Mouse (Mus musculus): ENCODE data around the gene Galnt7. TPM values are rescaled to one million over a fixed set of nuclear protein-coding genes. Genes with fewer than 3 reads are reported as not detected.
A peak's percentile ranks its signal among the peaks of the same experiment; 100 is the strongest.

Gene Galnt7
- total and polyA plus RNA-seq, 3 experiments = 26.7 to 33.5 (median 32.7) TPM

- DNase-seq (ENCODE audit: extremely low read depth) = no peak
- dilution Hi-C loops (cut with MboI; ENCODE audit: extremely low pct_ligation_motif_present, extremely low pct_unique_long_range_greater_than_20kb, low sequenced_read_pairs) = no loop called here
- peaks cover 12 to 92% of the 10 kb centered on the region in 2 experiments for H3K4me1 ChIP-seq (ENCODE audit: control insufficient read depth in 1 of 2, insufficient read depth in 2 of 2)
- TF ChIP-seq CHD1 (IDR thresholded peaks at IDR 0.05; ENCODE audit: low read depth, low read length) = 0 out of 2 replicates have a peak, but pooled peaks have one; percentile 51
- TF ChIP-seq SMC3 (IDR thresholded peaks at IDR 0.05; ENCODE audit: low read depth, low read length) = no peak
- TF ChIP-seq MXI1 (IDR thresholded peaks at IDR 0.05; ENCODE audit: low read depth, low read length) = 0 out of 2 replicates have a peak, but pooled peaks have one; percentile 18
- peak overlapping the region in 1 of 3 experiments; percentile 0 for H3K4me3 ChIP-seq (replicated peaks in 1 of 3; ENCODE audit: low read depth in 2 of 3, low read length in 2 of 3, poor library complexity in 1 of 3)
- H3K9ac ChIP-seq (ENCODE audit: insufficient read depth, low read depth) = peak overlapping the region; percentile 68
- peaks cover 4% of the 10 kb centered on the region for H3K9me3 ChIP-seq (replicated peaks; ENCODE audit: low read length)
- peak overlapping the region; percentile 77 for H3K4me2 ChIP-seq (ENCODE audit: insufficient read depth, low read depth, poor library complexity, severe bottlenecking)
- H3K27ac ChIP-seq (ENCODE audit: insufficient read depth, low read depth) = peak overlapping the region; percentile 86
- H3K36me3 ChIP-seq (replicated peaks in 1 of 2; ENCODE audit: control insufficient read depth in 1 of 2, insufficient read depth in 1 of 2, low read length in 1 of 2) = peaks cover 4 to 12% of the 10 kb centered on the region in 2 experiments
- no peaks in the 10 kb centered on the region for H3K27me3 ChIP-seq (replicated peaks)
- in situ Hi-C loops (cut with MboI; ENCODE audit: low pct_ligation_motif_present, low pct_unique_long_range_greater_than_20kb, low sequenced_read_pairs) = no loop called here
- H3K79me2 ChIP-seq (replicated peaks; ENCODE audit: control insufficient read depth, extremely low read depth, insufficient read depth, poor library complexity, severe bottlenecking) = peaks cover 35% of the 10 kb centered on the region
Observed at GRCm38 (mm10) chr8:57588604-57589003, 64.2 kb downstream of the Galnt7 start.

- peak; percentile 69 for DNase-seq (ENCODE audit: extremely low read depth)
- Histone ChIP-seq H3K9ac (ENCODE audit: insufficient read depth, low read depth) (peak overlapping the region; percentile 68; the same call in 1 of the 2 replicates), H3K79me2 (replicated peaks; ENCODE audit: control insufficient read depth, extremely low read depth, insufficient read depth, poor library complexity, severe bottlenecking) (peaks cover 32% of the 10 kb centered on the region), H3K36me3 (replicated peaks in 1 of 2; ENCODE audit: control insufficient read depth in 1 of 2, insufficient read depth in 1 of 2, low read length in 1 of 2) (peaks cover 10 to 28% of the 10 kb centered on the region in 2 experiments), H3K27me3 (replicated peaks) (no peaks in the 10 kb centered on the region), H3K27ac (ENCODE audit: insufficient read depth, low read depth) (peak overlapping the region; percentile 74), H3K9me3 (replicated peaks; ENCODE audit: low read length) (peaks cover 4% of the 10 kb centered on the region), H3K4me1 (ENCODE audit: control insufficient read depth in 1 of 2, insufficient read depth in 2 of 2) (peaks cover 12 to 78% of the 10 kb centered on the region in 2 experiments), H3K4me3 (replicated peaks in 1 of 3; ENCODE audit: low read depth in 2 of 3, low read length in 2 of 3, poor library complexity in 1 of 3) (no peak overlapping the region), H3K4me2 (ENCODE audit: insufficient read depth, low read depth, poor library complexity, severe bottlenecking) (peak overlapping the region; percentile 72)
- TF ChIP-seq BHLHE40 (IDR thresholded peaks at IDR 0.05; ENCODE audit: low read depth, low read length) (peak; percentile 94), ETS1 (conservative IDR thresholded peaks at IDR 0.05; ENCODE audit: low read depth, low read length) (peak; percentile 54), SIN3A (IDR thresholded peaks at IDR 0.05; ENCODE audit: low read length) (peak; percentile 65; the same call in 1 of the 2 replicates), PAX5 (IDR thresholded peaks at IDR 0.05; ENCODE audit: low read length) (no peak), MXI1 (IDR thresholded peaks at IDR 0.05; ENCODE audit: low read depth, low read length) (peak; percentile 51; the same call in 1 of the 2 replicates), TCF12 (IDR thresholded peaks at IDR 0.05; ENCODE audit: low read depth, low read length) (0 out of 2 replicates have a peak, but pooled peaks have one; percentile 19), MEF2A (IDR thresholded peaks at IDR 0.05; ENCODE audit: borderline replicate concordance, low read depth, low read length) (peak; percentile 23; the same call in 1 of the 2 replicates), IRF4 (IDR thresholded peaks at IDR 0.05; ENCODE audit: low read depth, low read length) (peak; percentile 40; the same call in 1 of the 2 replicates), EP300 (IDR thresholded peaks at IDR 0.05; ENCODE audit: low read length) (peak; percentile 50; the same call in 1 of the 2 replicates), MYC (IDR thresholded peaks at IDR 0.05; ENCODE audit: low read depth, low read length) (no peak), ZC3H11A (IDR thresholded peaks at IDR 0.05; ENCODE audit: low read depth, low read length) (no peak)
- in situ Hi-C loops (cut with MboI; ENCODE audit: low pct_ligation_motif_present, low pct_unique_long_range_greater_than_20kb, low sequenced_read_pairs) = no loop called here
- dilution Hi-C loops (cut with MboI; ENCODE audit: extremely low pct_ligation_motif_present, extremely low pct_unique_long_range_greater_than_20kb, low sequenced_read_pairs) = no loop called here
Observed at GRCm38 (mm10) chr8:57586667-57587066, 66.2 kb downstream of the Galnt7 start.

Measured in CH12.LX (cell line).